Mouse (Mus musculus) lung, postnatal 0 days (tissue): ENCODE results near the gene Rtn2.

Experiments
- CTCF ChIP-seq: IDR thresholded peaks from 2 replicates; pipeline ENCODE4 v1.5.1; 2016; ENCODE audit warnings: antibody characterized with exemption, mild to moderate bottlenecking
- EP300 ChIP-seq: IDR thresholded peaks from 2 replicates; pipeline ENCODE4 v1.6.1; 2016; ENCODE audit warnings: antibody characterized with exemption, mild to moderate bottlenecking, control low read depth

DNA sequence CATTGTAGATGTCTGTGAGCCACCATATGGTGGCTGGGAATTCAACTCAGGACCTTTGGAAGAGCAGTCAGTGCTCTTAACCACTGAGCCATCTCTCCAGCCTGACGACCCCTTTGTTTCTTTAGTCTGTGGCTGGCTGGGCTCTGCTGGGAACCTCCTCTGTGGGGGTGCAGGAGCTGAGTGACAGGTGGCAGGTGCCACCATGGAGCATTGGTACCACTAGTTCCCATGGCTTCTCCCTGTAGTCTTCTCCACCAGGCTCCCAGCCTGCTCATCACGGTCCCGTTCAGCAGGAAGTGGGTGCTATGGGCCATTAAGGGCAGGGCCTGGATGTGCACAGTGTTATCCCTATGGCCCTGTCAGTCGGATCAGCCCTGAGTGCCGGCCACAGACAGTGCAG lies 47.8 kb upstream of the Rtn2 start:
- TF ChIP-seq EP300 (no peak), CTCF (no peak)
